Mouse (Mus musculus): ENCODE data around the gene Susd6. TPM values are rescaled to one million over a fixed set of nuclear protein-coding genes. Genes with fewer than 3 reads are reported as not detected.
A peak's percentile ranks its signal among the peaks of the same experiment; 100 is the strongest.

Susd6 gene
- total and polyA plus RNA-seq, 3 experiments, result 7.8 to 11.0 (median 8.7) TPM

GRCm38 (mm10) chr12:80846861-80847268 lies 56.6 kb downstream of the Susd6 start (continued):
- TF ChIP-seq ZKSCAN1 (IDR thresholded peaks at IDR 0.05; ENCODE audit: borderline replicate concordance, low read depth, low read length) (no peak), RAD21 (IDR thresholded peaks at IDR 0.05; ENCODE audit: low read depth, low read length) (no peak), ZNF384 (IDR thresholded peaks at IDR 0.05; ENCODE audit: low read depth, low read length) (peak; percentile 89), E2F4 (IDR thresholded peaks at IDR 0.05; ENCODE audit: insufficient replicate concordance, low read depth, low read length) (no peak), SIN3A (IDR thresholded peaks at IDR 0.05; ENCODE audit: low read length) (no peak), GABPA (IDR thresholded peaks at IDR 0.05; ENCODE audit: insufficient replicate concordance, low read depth, low read length) (no peak)

- H3K4me3 ChIP-seq (replicated peaks in 1 of 3; ENCODE audit: low read depth in 2 of 3, low read length in 2 of 3, poor library complexity in 1 of 3), result no peak overlapping the region
- H3K4me1 ChIP-seq (ENCODE audit: control insufficient read depth in 1 of 2, insufficient read depth in 2 of 2), result peaks cover 4 to 21% of the 10 kb centered on the region in 2 experiments
- H3K4me2 ChIP-seq (ENCODE audit: insufficient read depth, low read depth, poor library complexity, severe bottlenecking), result no peak overlapping the region
- H3K27me3 ChIP-seq (replicated peaks), result no peaks in the 10 kb centered on the region
- no peak for DNase-seq (ENCODE audit: extremely low read depth)
- TF ChIP-seq POLR2A (IDR thresholded peaks at IDR 0.05; ENCODE audit: low read depth, low read length), result no peak
- TF ChIP-seq GABPA (IDR thresholded peaks at IDR 0.05; ENCODE audit: insufficient replicate concordance, low read depth, low read length), result no peak
- H3K9ac ChIP-seq (ENCODE audit: insufficient read depth, low read depth), result no peak overlapping the region
- H3K36me3 ChIP-seq (replicated peaks in 1 of 2; ENCODE audit: control insufficient read depth in 1 of 2, insufficient read depth in 1 of 2, low read length in 1 of 2), result peaks cover 0 to 11% of the 10 kb centered on the region in 2 experiments
- dilution Hi-C loops (cut with MboI; ENCODE audit: extremely low pct_ligation_motif_present, extremely low pct_unique_long_range_greater_than_20kb, low sequenced_read_pairs), result no loop called here
- 0 out of 2 replicates have a peak, but pooled peaks cover 2% of the 10 kb centered on the region for H3K79me2 ChIP-seq (replicated peaks; ENCODE audit: control insufficient read depth, extremely low read depth, insufficient read depth, poor library complexity, severe bottlenecking)
- in situ Hi-C loops (cut with MboI; ENCODE audit: low pct_ligation_motif_present, low pct_unique_long_range_greater_than_20kb, low sequenced_read_pairs), result no loop called here
- H3K9me3 ChIP-seq (replicated peaks; ENCODE audit: low read length), result no peaks in the 10 kb centered on the region
- no peak overlapping the region for H3K27ac ChIP-seq (ENCODE audit: insufficient read depth, low read depth)
These were observed 61.7 kb downstream of the Susd6 start for GRCm38 (mm10) chr12:80852001-80852400.

GRCm38 (mm10) chr12:80853737-80854136 lies 63.4 kb downstream of the Susd6 start:
- DNase-seq (ENCODE audit: extremely low read depth), result peak; percentile 16

More at GRCm38 (mm10) chr12:80853737-80854136, 63.4 kb downstream of the Susd6 start:
- Histone ChIP-seq H3K27me3 (replicated peaks) (no peaks in the 10 kb centered on the region), H3K9me3 (replicated peaks; ENCODE audit: low read length) (no peaks in the 10 kb centered on the region), H3K4me3 (replicated peaks in 1 of 3; ENCODE audit: low read depth in 2 of 3, low read length in 2 of 3, poor library complexity in 1 of 3) (no peak overlapping the region), H3K4me1 (ENCODE audit: control insufficient read depth in 1 of 2, insufficient read depth in 2 of 2) (peaks cover 0 to 11% of the 10 kb centered on the region in 2 experiments; a peak in 2 of 4 replicates), H3K4me2 (ENCODE audit: insufficient read depth, low read depth, poor library complexity, severe bottlenecking) (no peak overlapping the region), H3K36me3 (replicated peaks in 1 of 2; ENCODE audit: control insufficient read depth in 1 of 2, insufficient read depth in 1 of 2, low read length in 1 of 2) (peaks cover 0 to 17% of the 10 kb centered on the region in 2 experiments), H3K27ac (ENCODE audit: insufficient read depth, low read depth) (no peak overlapping the region), H3K9ac (ENCODE audit: insufficient read depth, low read depth) (no peak overlapping the region), H3K79me2 (replicated peaks; ENCODE audit: control insufficient read depth, extremely low read depth, insufficient read depth, poor library complexity, severe bottlenecking) (0 out of 2 replicates have a peak, but pooled peaks cover 2% of the 10 kb centered on the region)
- dilution Hi-C loops (cut with MboI; ENCODE audit: extremely low pct_ligation_motif_present, extremely low pct_unique_long_range_greater_than_20kb, low sequenced_read_pairs) (no loop called here), in situ Hi-C loops (cut with MboI; ENCODE audit: low pct_ligation_motif_present, low pct_unique_long_range_greater_than_20kb, low sequenced_read_pairs) (no loop called here)
- TF ChIP-seq USF2 (conservative IDR thresholded peaks at IDR 0.05; ENCODE audit: low read depth, low read length) (no peak), POLR2AphosphoS2 (IDR thresholded peaks at IDR 0.05; ENCODE audit: low read depth, low read length) (no peak), TCF12 (IDR thresholded peaks at IDR 0.05; ENCODE audit: low read depth, low read length) (no peak), POLR2A (IDR thresholded peaks at IDR 0.05; ENCODE audit: low read depth, low read length) (no peak), MEF2A (IDR thresholded peaks at IDR 0.05; ENCODE audit: borderline replicate concordance, low read depth, low read length) (no peak), MAZ (IDR thresholded peaks at IDR 0.05; ENCODE audit: low read depth, low read length) (no peak), HCFC1 (IDR thresholded peaks at IDR 0.05; ENCODE audit: low read depth, low read length) (no peak), JUN (IDR thresholded peaks at IDR 0.05; ENCODE audit: insufficient read depth, low read depth, low read length) (no peak), MXI1 (IDR thresholded peaks at IDR 0.05; ENCODE audit: low read depth, low read length) (no peak), PAX5 (IDR thresholded peaks at IDR 0.05; ENCODE audit: low read length) (no peak), ELF1 (IDR thresholded peaks at IDR 0.05; ENCODE audit: low read depth, low read length) (no peak), ZC3H11A (IDR thresholded peaks at IDR 0.05; ENCODE audit: low read depth, low read length) (no peak), UBTF (IDR thresholded peaks at IDR 0.05; ENCODE audit: low read depth, low read length) (no peak), SIN3A (IDR thresholded peaks at IDR 0.05; ENCODE audit: low read length) (no peak), NRF1 (IDR thresholded peaks at IDR 0.05; ENCODE audit: low read depth, low read length) (no peak)

All from CH12.LX (cell line).